Mouse (Mus musculus) lung, postnatal 0 days (tissue): ENCODE data around the gene Hist2h2ab. TPM values are rescaled to one million over a fixed set of nuclear protein-coding genes. Genes with fewer than 3 reads are reported as not detected.
"Not testable (repeated sequence)": the region's sequence is repeated elsewhere in the genome, so short reads cannot be mapped to it uniquely, and the experiment has no call there.

Experiments
- ATAC-seq: fragments of 200-750 bp; cut with Nextera tagmentation; 2 replicates; pipeline ENCODE4 v1.8.0; 2017; ENCODE audit warnings: moderate library complexity
- DNase-seq: peaks from one replicate; pipeline ENCODE4 v3.0.0-alpha.2; 2016; ENCODE audit warnings: low spot score
- H3K27ac ChIP-seq: fragments of 300-500 bp; sonication (generic); 2 replicates; pipeline ENCODE4 v1.5.1; 2014; ENCODE audit warnings: antibody characterized with exemption, mild to moderate bottlenecking, low read length, mixed read lengths
- H3K27me3 ChIP-seq: fragments of 300-500 bp; sonication (generic); replicated peaks from 2 replicates; pipeline ENCODE4 v1.6.1; 2014; ENCODE audit warnings: low read length, mixed read lengths; ENCODE audit not compliant: insufficient read depth
- H3K36me3 ChIP-seq: fragments of 300-500 bp; sonication (generic); 2 replicates; pipeline ENCODE4 v1.6.1; 2014; ENCODE audit warnings: low read length, mixed read lengths; ENCODE audit not compliant: insufficient read depth
- H3K4me1 ChIP-seq: fragments of 300-500 bp; sonication (generic); 2 replicates; pipeline ENCODE4 v1.6.1; 2014; ENCODE audit warnings: antibody characterized with exemption, low read depth, low read length, mixed read lengths; ENCODE audit not compliant: insufficient read depth
- H3K4me2 ChIP-seq: fragments of 300-500 bp; sonication (generic); replicated peaks from 2 replicates; pipeline ENCODE4 v1.6.1; 2014; ENCODE audit warnings: low read depth, mild to moderate bottlenecking, low read length, moderate library complexity, mixed read lengths
- H3K4me3 ChIP-seq: fragments of 300-500 bp; sonication (generic); 2 replicates; pipeline ENCODE4 v1.5.1; 2014; ENCODE audit warnings: low read depth, low read length
- H3K9ac ChIP-seq: fragments of 300-500 bp; sonication (generic); replicated peaks from 2 replicates; pipeline ENCODE4 v1.6.1; 2014; ENCODE audit warnings: low read depth, mild to moderate bottlenecking
- H3K9me3 ChIP-seq: fragments of 300-500 bp; sonication (generic); 2 replicates; pipeline ENCODE4 v1.6.1; 2016; ENCODE audit warnings: low read length, mixed read lengths
- CTCF ChIP-seq: IDR thresholded peaks from 2 replicates; pipeline ENCODE4 v1.5.1; 2016; ENCODE audit warnings: antibody characterized with exemption, mild to moderate bottlenecking
- EP300 ChIP-seq: IDR thresholded peaks from 2 replicates; pipeline ENCODE4 v1.6.1; 2016; ENCODE audit warnings: antibody characterized with exemption, mild to moderate bottlenecking, control low read depth
- WGBS: fragments of 180-500 bp; shearing (Covaris S2); extraction: QIAGEN DNeasy Blood & Tissue Kit; methylation state at CpG from one replicate; pipeline ENCODE4 v1.1.7; 2014; 5-methylcytosine and 5-hydroxymethylcytosine counted together
- polyA plus RNA-seq: library from polyadenylated mRNA; unstranded; fragments of >200 nt; fragmentation: Nextera tagmentation; extraction: Ambion mirVana; gene quantifications from 2 replicates; pipeline ENCODE4 v1.2.1, GENCODE M21; 2015

The Hist2h2ab gene
- polyA plus RNA-seq, 1 experiment from 2014 or later = 0.31 TPM

GRCm38 (mm10) chr3:96231758-96232120 lies 12.1 kb downstream of the Hist2h2ab start:
- Histone ChIP-seq H3K4me3 (no peak overlapping the region), H3K9me3 (no peaks in the 10 kb centered on the region), H3K9ac (no peak overlapping the region), H3K27ac (no peak overlapping the region), H3K4me2 (no peak overlapping the region), H3K27me3 (no peaks in the 10 kb centered on the region), H3K4me1 (no peaks in the 10 kb centered on the region), H3K36me3 (no peaks in the 10 kb centered on the region)
- WGBS = 51% methylated on average over 2 of the region's 2 CpGs
- ATAC-seq = peak; percentile 82
- no peak for TF ChIP-seq CTCF
- TF ChIP-seq EP300 = peak; percentile 52
- peak; percentile 86 for DNase-seq

- ATAC-seq = no peak
- TF ChIP-seq CTCF (peak; percentile 26; the same call in 1 of the 2 replicates), EP300 (no peak)
- WGBS = 93% methylated on average over 2 of the region's 2 CpGs
- no peak overlapping the region for H3K27ac ChIP-seq
- no peaks in the 10 kb centered on the region for H3K36me3 ChIP-seq
- no peak overlapping the region for H3K4me2 ChIP-seq
- H3K4me1 ChIP-seq = 0 out of 2 replicates have a peak, but pooled peaks cover 2% of the 10 kb centered on the region
- H3K9me3 ChIP-seq = no peaks in the 10 kb centered on the region
- H3K27me3 ChIP-seq = no peaks in the 10 kb centered on the region
- H3K4me3 ChIP-seq = no peak overlapping the region
- no peak overlapping the region for H3K9ac ChIP-seq
- DNase-seq = no peak
Observed at GRCm38 (mm10) chr3:96234914-96235313, 15.2 kb downstream of the Hist2h2ab start.

GRCm38 (mm10) chr3:96235836-96236235 lies 16.2 kb downstream of the Hist2h2ab start:
- Histone ChIP-seq H3K9me3 (no peaks in the 10 kb centered on the region), H3K9ac (no peak overlapping the region), H3K4me1 (peaks cover 4% of the 10 kb centered on the region; the same call in 1 of the 2 replicates), H3K27me3 (no peaks in the 10 kb centered on the region), H3K4me3 (no peak overlapping the region), H3K36me3 (no peaks in the 10 kb centered on the region), H3K4me2 (no peak overlapping the region), H3K27ac (no peak overlapping the region)
- DNase-seq (no peak), ATAC-seq (no peak)
- TF ChIP-seq CTCF (no peak), EP300 (no peak)
- WGBS = 38% methylated on average over 3 of the region's 3 CpGs

GRCm38 (mm10) chr3:96236834-96237334 lies 17.2 kb downstream of the Hist2h2ab start:
- 75% methylated on average over 4 of the region's 4 CpGs for WGBS
- Histone ChIP-seq H3K27ac (no peak overlapping the region), H3K9ac (no peak overlapping the region), H3K9me3 (no peaks in the 10 kb centered on the region), H3K4me3 (no peak overlapping the region), H3K4me1 (peaks cover 6% of the 10 kb centered on the region; the same call in 1 of the 2 replicates), H3K4me2 (no peak overlapping the region), H3K36me3 (no peaks in the 10 kb centered on the region), H3K27me3 (no peaks in the 10 kb centered on the region)
- TF ChIP-seq EP300 = no peak
- TF ChIP-seq CTCF = no peak
- ATAC-seq (no peak), DNase-seq (no peak)

- no peak for TF ChIP-seq EP300
- no peak for TF ChIP-seq CTCF
- Histone ChIP-seq H3K36me3 (no peaks in the 10 kb centered on the region), H3K4me2 (peak overlapping the region; percentile 44; the same call in 1 of the 2 replicates), H3K27ac (no peak overlapping the region), H3K4me1 (peaks cover 6% of the 10 kb centered on the region; the same call in 1 of the 2 replicates), H3K9ac (no peak overlapping the region), H3K4me3 (no peak overlapping the region), H3K27me3 (no peaks in the 10 kb centered on the region), H3K9me3 (no peaks in the 10 kb centered on the region)
- ATAC-seq = no peak
- DNase-seq = no peak
- 11% methylated on average over 7 of the region's 7 CpGs for WGBS
Observed at GRCm38 (mm10) chr3:96237335-96237903, 17.8 kb downstream of the Hist2h2ab start.

GRCm38 (mm10) chr3:96237904-96238511 lies 18.3 kb downstream of the Hist2h2ab start:
- H3K9me3 ChIP-seq = no peaks in the 10 kb centered on the region
- no peaks in the 10 kb centered on the region for H3K27me3 ChIP-seq
- H3K4me1 ChIP-seq = peaks cover 6% of the 10 kb centered on the region; the same call in 1 of the 2 replicates
- WGBS = 3% methylated on average over 12 of the region's 12 CpGs
- TF ChIP-seq CTCF (no peak), EP300 (no peak)
- DNase-seq = no peak
- no peak overlapping the region for H3K27ac ChIP-seq
- peak overlapping the region; percentile 44; the same call in 1 of the 2 replicates for H3K4me2 ChIP-seq
- H3K36me3 ChIP-seq = no peaks in the 10 kb centered on the region
- ATAC-seq = no peak
- H3K4me3 ChIP-seq = no peak overlapping the region
- no peak overlapping the region for H3K9ac ChIP-seq

GRCm38 (mm10) chr3:96238954-96239793 lies 19.5 kb downstream of the Hist2h2ab start, which contains the start of gene Hist2h3c2:
Gene Hist2h3c2, minus strand, starts transcription at chr3:96239127.
- Histone ChIP-seq H3K4me2 (peak within 1 kb of the TSS; percentile 44), H3K27ac (peak within 1 kb of the TSS; percentile 57; the same call in 1 of the 2 replicates), H3K4me1 (peaks cover 11% of the 10 kb centered on the region), H3K4me3 (peak within 1 kb of the TSS; percentile 28; the same call in 1 of the 2 replicates)
- not testable (repeated sequence) for DNase-seq, H3K36me3 ChIP-seq, H3K27me3 ChIP-seq, H3K9me3 ChIP-seq, H3K9ac ChIP-seq
- peak; percentile 91 for ATAC-seq
- 0% methylated on average over 7 of the region's 68 CpGs for WGBS

GRCm38 (mm10) chr3:96239949-96240798 lies 20.5 kb downstream of the Hist2h2ab start, which contains the start of gene Hist2h2aa2:
Gene Hist2h2aa2, minus strand, starts transcription at chr3:96240276.
- H3K9ac ChIP-seq = peak within 1 kb of the TSS; percentile 36
- ATAC-seq (peak; percentile 83), DNase-seq (peak; percentile 89)
- H3K27me3 ChIP-seq, H3K36me3 ChIP-seq, H3K9me3 ChIP-seq: not testable (repeated sequence)
- WGBS = 4% methylated on average over 28 of the region's 85 CpGs
- H3K4me3 ChIP-seq = peak within 1 kb of the TSS; percentile 28; the same call in 1 of the 2 replicates
- peaks cover 13% of the 10 kb centered on the region for H3K4me1 ChIP-seq
- peak within 1 kb of the TSS; percentile 78 for H3K27ac ChIP-seq
- H3K4me2 ChIP-seq = peak within 1 kb of the TSS; percentile 38
